Mouse (Mus musculus): ENCODE data around the gene 9530003J23Rik. TPM values are rescaled to one million over a fixed set of nuclear protein-coding genes. Genes with fewer than 3 reads are reported as not detected.
"Not testable (repeated sequence)": the region's sequence is repeated elsewhere in the genome, so short reads cannot be mapped to it uniquely, and the experiment has no call there.

Gene 9530003J23Rik
- polyA plus RNA-seq, 1 experiment: 0.85 TPM

- DNase-seq (ENCODE audit: low read depth): no peak
Observed at GRCm38 (mm10) chr10:117225094-117225493, 13.4 kb downstream of the 9530003J23Rik start.

GRCm38 (mm10) chr10:117224102-117224990 lies 14.2 kb downstream of the 9530003J23Rik start, which contains the start of gene Yeats4:
Yeats4 (minus strand) TSS chr10:117224507.
- DNase-seq (ENCODE audit: low read depth): peak; percentile 68

- no peak for DNase-seq (ENCODE audit: low read depth)
Observed at GRCm38 (mm10) chr10:117223758-117224101, 14.8 kb downstream of the 9530003J23Rik start.

- DNase-seq (ENCODE audit: low read depth): no peak
Observed at GRCm38 (mm10) chr10:117222821-117223220, 15.7 kb downstream of the 9530003J23Rik start.

GRCm38 (mm10) chr10:117218351-117218750 lies 20.2 kb downstream of the 9530003J23Rik start:
- DNase-seq (ENCODE audit: low read depth): no peak

GRCm38 (mm10) chr10:117217246-117217840 lies 21.2 kb downstream of the 9530003J23Rik start:
- no peak for DNase-seq (ENCODE audit: low read depth)

GRCm38 (mm10) chr10:117216793-117217192 lies 21.7 kb downstream of the 9530003J23Rik start:
- no peak for DNase-seq (ENCODE audit: low read depth)

- DNase-seq (ENCODE audit: low read depth): no peak
Observed at GRCm38 (mm10) chr10:117216132-117216495, 22.4 kb downstream of the 9530003J23Rik start.

- DNase-seq (ENCODE audit: low read depth): no peak
Observed at GRCm38 (mm10) chr10:117215409-117216131, 22.9 kb downstream of the 9530003J23Rik start.

- DNase-seq (ENCODE audit: low read depth): no peak
Observed at GRCm38 (mm10) chr10:117211023-117211422, 27.5 kb downstream of the 9530003J23Rik start.

- DNase-seq (ENCODE audit: low read depth): no peak
Observed at GRCm38 (mm10) chr10:117209469-117209938, 29.0 kb downstream of the 9530003J23Rik start.

GRCm38 (mm10) chr10:117208787-117209186 lies 29.7 kb downstream of the 9530003J23Rik start:
- DNase-seq (ENCODE audit: low read depth): not testable (repeated sequence)

- no peak for DNase-seq (ENCODE audit: low read depth)
Observed at GRCm38 (mm10) chr10:117208221-117208620, 30.3 kb downstream of the 9530003J23Rik start.

GRCm38 (mm10) chr10:117206070-117206469 lies 32.4 kb downstream of the 9530003J23Rik start:
- no peak for DNase-seq (ENCODE audit: low read depth)

GRCm38 (mm10) chr10:117203558-117203981 lies 34.9 kb downstream of the 9530003J23Rik start:
- DNase-seq (ENCODE audit: low read depth): no peak

- no peak for DNase-seq (ENCODE audit: low read depth)
Observed at GRCm38 (mm10) chr10:117202981-117203557, 35.4 kb downstream of the 9530003J23Rik start.

- no peak for DNase-seq (ENCODE audit: low read depth)
Observed at GRCm38 (mm10) chr10:117199701-117200100, 38.8 kb downstream of the 9530003J23Rik start.

- no peak for DNase-seq (ENCODE audit: low read depth)
Observed at GRCm38 (mm10) chr10:117196696-117197095, 41.8 kb downstream of the 9530003J23Rik start.

- no peak for DNase-seq (ENCODE audit: low read depth)
Observed at GRCm38 (mm10) chr10:117195748-117196147, 42.8 kb downstream of the 9530003J23Rik start.

GRCm38 (mm10) chr10:117195005-117195404 lies 43.5 kb downstream of the 9530003J23Rik start:
- DNase-seq (ENCODE audit: low read depth): peak; percentile 52

- DNase-seq (ENCODE audit: low read depth): no peak
Observed at GRCm38 (mm10) chr10:117193364-117193763, 45.1 kb downstream of the 9530003J23Rik start.
